Mouse (Mus musculus): ENCODE results near the gene Htra1. TPM values are rescaled to one million over a fixed set of nuclear protein-coding genes. Genes with fewer than 3 reads are reported as not detected.
A peak's percentile ranks its signal among the peaks of the same experiment; 100 is the strongest.

The Htra1 gene
- polyA plus RNA-seq, 1 experiment from 2014 or later: 75.2 TPM

DNA sequence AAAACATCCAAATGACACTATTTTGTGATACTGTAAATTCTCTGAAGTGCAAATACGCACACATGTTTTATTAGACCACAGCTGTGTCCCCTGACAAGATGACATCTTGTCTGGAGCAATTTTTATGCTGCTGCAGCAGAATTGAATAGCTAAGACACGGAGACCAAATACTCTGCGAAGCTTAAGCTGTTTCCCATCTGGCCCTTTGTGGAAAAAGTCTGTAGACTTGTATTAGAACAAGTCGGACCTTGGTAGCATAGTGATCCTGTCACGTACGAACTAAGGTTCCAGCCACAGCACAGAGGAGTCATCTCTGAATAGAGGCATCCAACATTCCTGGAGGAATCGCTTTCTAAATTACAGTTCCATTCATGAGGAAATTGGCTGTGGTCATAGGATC lies 48.4 kb downstream of the Htra1 start:
- Histone ChIP-seq H3K4me3 (no peak overlapping the region), H3K4me2 (no peak overlapping the region), H3K9me3 (replicated peaks) (no peaks in the 10 kb centered on the region), H3K36me3 (peaks cover 10% of the 10 kb centered on the region), H3K4me1 (replicated peaks) (peaks cover 34% of the 10 kb centered on the region), H3K27ac (ENCODE audit: poor library complexity, severe bottlenecking) (no peak overlapping the region), H3K27me3 (replicated peaks) (no peaks in the 10 kb centered on the region), H3K9ac (no peak overlapping the region)
- ATAC-seq (ENCODE audit: insufficient number of reproducible peaks, low FRiP score): no peak
- 85% methylated on average over 7 of the region's 7 CpGs for WGBS

DNA sequence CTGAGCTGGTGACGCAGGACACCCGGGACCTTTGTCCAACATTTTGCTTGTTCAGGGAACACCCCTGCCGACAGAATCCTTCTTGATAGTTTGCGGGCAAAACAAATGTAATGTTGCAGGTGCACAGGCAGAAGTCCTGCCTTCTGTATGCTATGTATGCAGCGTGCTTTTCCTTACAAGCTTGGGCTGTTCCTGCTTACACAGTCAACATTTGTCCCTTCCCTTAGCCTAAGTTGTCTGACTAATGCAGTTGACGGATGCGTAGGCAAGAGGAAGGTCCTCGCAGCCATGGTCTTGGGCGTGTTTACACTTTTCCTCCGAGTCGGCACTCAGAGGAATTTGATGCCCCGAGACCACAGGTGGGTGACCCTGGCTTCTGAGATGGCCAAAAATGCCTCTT lies 49.3 kb downstream of the Htra1 start:
- H3K9ac ChIP-seq: no peak overlapping the region
- H3K4me2 ChIP-seq: no peak overlapping the region
- 81% methylated on average over 12 of the region's 12 CpGs for WGBS
- peaks cover 10% of the 10 kb centered on the region for H3K36me3 ChIP-seq
- H3K9me3 ChIP-seq (replicated peaks): no peaks in the 10 kb centered on the region
- no peaks in the 10 kb centered on the region for H3K27me3 ChIP-seq (replicated peaks)
- no peak overlapping the region for H3K4me3 ChIP-seq
- no peak for ATAC-seq (ENCODE audit: insufficient number of reproducible peaks, low FRiP score)
- H3K4me1 ChIP-seq (replicated peaks): peaks cover 34% of the 10 kb centered on the region
- H3K27ac ChIP-seq (ENCODE audit: poor library complexity, severe bottlenecking): no peak overlapping the region

DNA sequence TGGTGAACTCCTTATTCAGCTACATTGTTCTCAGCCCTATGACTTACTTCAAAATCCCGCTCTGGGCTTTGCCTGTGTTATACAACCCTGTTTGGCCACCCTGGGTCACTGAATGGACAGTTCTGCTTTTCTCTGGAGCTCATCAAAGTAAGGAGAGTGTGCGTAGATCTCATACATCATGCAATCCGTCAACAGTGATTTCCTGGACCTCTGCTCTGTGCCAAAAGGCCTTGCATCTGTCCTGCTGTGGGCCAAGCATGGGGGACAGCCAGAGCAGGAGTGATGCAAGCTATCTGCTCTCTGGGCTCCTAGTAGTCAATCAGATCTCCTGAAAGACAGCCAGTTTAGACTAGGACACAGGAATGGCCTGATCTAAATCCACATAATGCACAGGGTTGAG lies 49.8 kb downstream of the Htra1 start:
- peaks cover 34% of the 10 kb centered on the region for H3K4me1 ChIP-seq (replicated peaks)
- no peak overlapping the region for H3K4me3 ChIP-seq
- H3K36me3 ChIP-seq: peaks cover 10% of the 10 kb centered on the region
- no peak overlapping the region for H3K27ac ChIP-seq (ENCODE audit: poor library complexity, severe bottlenecking)
- no peak overlapping the region for H3K4me2 ChIP-seq
- no peaks in the 10 kb centered on the region for H3K9me3 ChIP-seq (replicated peaks)
- no peaks in the 10 kb centered on the region for H3K27me3 ChIP-seq (replicated peaks)
- no peak for ATAC-seq (ENCODE audit: insufficient number of reproducible peaks, low FRiP score)
- WGBS: 72% methylated on average over 3 of the region's 3 CpGs
- H3K9ac ChIP-seq: no peak overlapping the region

DNA sequence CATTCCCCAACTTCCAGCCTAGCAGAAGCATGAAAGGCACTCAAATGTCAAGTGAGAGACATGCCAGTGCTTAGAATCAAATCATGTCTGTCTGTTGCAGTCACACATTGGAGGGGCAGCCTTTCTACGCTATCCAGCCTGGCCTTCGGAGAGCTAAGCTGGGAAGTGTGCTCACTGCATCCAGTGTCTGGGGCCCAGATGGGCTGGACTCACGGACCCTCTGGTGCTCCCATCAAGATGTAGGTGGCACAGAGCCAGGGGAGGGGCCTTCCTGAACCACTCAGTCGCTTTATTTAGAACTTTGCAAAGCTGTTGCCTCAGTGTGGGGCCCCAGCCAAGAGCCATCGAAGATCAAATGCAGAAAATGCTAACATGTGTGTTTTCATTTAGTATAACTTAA lies 52.2 kb downstream of the Htra1 start:
- Histone ChIP-seq H3K9ac (no peak overlapping the region), H3K4me3 (no peak overlapping the region), H3K9me3 (replicated peaks) (no peaks in the 10 kb centered on the region), H3K27ac (ENCODE audit: poor library complexity, severe bottlenecking) (peak overlapping the region; percentile 67), H3K4me1 (replicated peaks) (peaks cover 19% of the 10 kb centered on the region), H3K4me2 (0 out of 2 replicates have a peak overlapping the region, but pooled peaks have one; percentile 1), H3K27me3 (replicated peaks) (no peaks in the 10 kb centered on the region), H3K36me3 (peaks cover 10% of the 10 kb centered on the region)
- peak; percentile 61; the same call in 1 of the 2 replicates for ATAC-seq (ENCODE audit: insufficient number of reproducible peaks, low FRiP score)
- 32% methylated on average over 5 of the region's 5 CpGs for WGBS

DNA sequence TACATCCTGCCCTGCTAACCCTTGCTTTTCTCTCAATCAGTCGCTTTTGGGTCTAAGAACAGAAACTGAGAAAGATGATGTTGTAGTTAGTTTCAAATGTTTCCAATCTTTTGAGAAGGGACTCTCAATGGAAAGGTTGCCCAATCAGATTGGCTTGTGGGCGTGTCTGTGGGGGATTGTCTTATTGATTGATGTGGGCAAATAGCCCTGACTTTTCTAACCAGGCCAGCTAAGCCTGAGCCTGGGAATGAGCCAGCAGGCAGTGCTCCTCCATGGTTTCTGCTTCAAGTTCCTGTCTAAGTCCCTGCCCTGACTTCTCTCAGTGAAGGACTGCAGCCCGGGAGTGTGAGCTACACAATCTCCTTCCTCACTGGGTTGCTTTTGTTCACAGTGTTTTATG lies 53.5 kb downstream of the Htra1 start:
- H3K9me3 ChIP-seq (replicated peaks): no peaks in the 10 kb centered on the region
- no peak overlapping the region for H3K27ac ChIP-seq (ENCODE audit: poor library complexity, severe bottlenecking)
- peaks cover 19% of the 10 kb centered on the region for H3K4me1 ChIP-seq (replicated peaks)
- no peak overlapping the region for H3K9ac ChIP-seq
- peaks cover 10% of the 10 kb centered on the region for H3K36me3 ChIP-seq
- no peak for ATAC-seq (ENCODE audit: insufficient number of reproducible peaks, low FRiP score)
- WGBS: 70% methylated on average over 3 of the region's 3 CpGs
- no peaks in the 10 kb centered on the region for H3K27me3 ChIP-seq (replicated peaks)
- H3K4me3 ChIP-seq: no peak overlapping the region
- H3K4me2 ChIP-seq: no peak overlapping the region

DNA sequence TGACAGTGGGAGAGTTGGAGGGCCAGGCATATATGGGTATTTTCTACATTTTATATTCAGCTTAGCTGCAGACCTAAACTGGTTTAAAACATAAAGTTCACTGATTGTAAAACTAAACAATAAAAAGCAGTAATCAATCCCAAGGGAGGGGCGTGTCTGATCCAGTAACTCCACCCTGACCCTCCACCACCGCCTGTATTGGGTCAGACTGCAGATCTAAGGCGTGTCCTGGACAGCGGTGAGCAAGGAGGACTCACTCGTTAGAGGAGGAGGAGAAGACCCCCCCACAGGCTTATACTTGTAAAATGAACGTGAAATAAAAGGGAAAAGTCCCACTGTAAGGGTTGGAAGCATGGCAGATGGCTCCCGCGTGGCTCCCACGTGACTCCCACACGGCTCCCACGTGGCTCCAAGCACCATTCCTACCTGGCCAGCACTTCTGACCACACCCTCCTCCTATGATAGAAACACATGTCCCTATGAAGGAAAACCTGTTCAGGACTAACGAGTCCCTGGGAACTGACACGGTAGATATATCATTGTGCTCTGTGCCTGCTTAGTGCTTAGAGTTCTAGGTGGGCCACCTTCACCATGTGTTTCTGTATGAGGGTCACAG lies 55.4 kb downstream of the Htra1 start:
- no peak overlapping the region for H3K4me2 ChIP-seq
- no peaks in the 10 kb centered on the region for H3K9me3 ChIP-seq (replicated peaks)
- peaks cover 3% of the 10 kb centered on the region; the same call in 1 of the 2 replicates for H3K36me3 ChIP-seq
- H3K4me3 ChIP-seq: no peak overlapping the region
- no peaks in the 10 kb centered on the region for H3K27me3 ChIP-seq (replicated peaks)
- H3K9ac ChIP-seq: no peak overlapping the region
- 82% methylated on average over 13 of the region's 13 CpGs for WGBS
- peaks cover 19% of the 10 kb centered on the region for H3K4me1 ChIP-seq (replicated peaks)
- no peak for ATAC-seq (ENCODE audit: insufficient number of reproducible peaks, low FRiP score)
- no peak overlapping the region for H3K27ac ChIP-seq (ENCODE audit: poor library complexity, severe bottlenecking)

DNA sequence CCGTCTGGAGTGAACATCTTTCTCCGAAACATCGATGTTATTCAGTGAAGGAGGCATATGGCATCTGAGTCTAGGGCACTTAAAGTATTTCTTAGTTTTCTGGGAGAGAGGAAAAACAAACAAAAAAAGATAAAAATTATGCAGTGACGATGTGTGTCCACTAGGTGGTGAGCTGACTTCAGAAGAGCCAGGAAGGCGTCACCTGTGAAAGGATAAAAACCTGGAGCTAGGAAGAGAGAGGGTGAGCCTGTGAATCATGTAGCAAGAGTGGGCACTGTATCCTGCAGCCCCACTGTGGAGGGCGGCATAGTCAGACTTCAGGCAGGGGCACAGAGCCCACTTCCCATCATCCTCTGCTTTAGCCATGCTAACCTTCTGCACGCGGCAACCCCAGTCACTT lies 58.0 kb downstream of the Htra1 start:
- Histone ChIP-seq H3K4me2 (no peak overlapping the region), H3K9me3 (replicated peaks) (no peaks in the 10 kb centered on the region), H3K4me3 (no peak overlapping the region), H3K9ac (no peak overlapping the region), H3K27me3 (replicated peaks) (no peaks in the 10 kb centered on the region), H3K27ac (ENCODE audit: poor library complexity, severe bottlenecking) (no peak overlapping the region), H3K4me1 (replicated peaks) (peaks cover 4% of the 10 kb centered on the region; the same call in 1 of the 2 replicates), H3K36me3 (no peaks in the 10 kb centered on the region)
- 42% methylated on average over 8 of the region's 8 CpGs for WGBS
- no peak for ATAC-seq (ENCODE audit: insufficient number of reproducible peaks, low FRiP score)

DNA sequence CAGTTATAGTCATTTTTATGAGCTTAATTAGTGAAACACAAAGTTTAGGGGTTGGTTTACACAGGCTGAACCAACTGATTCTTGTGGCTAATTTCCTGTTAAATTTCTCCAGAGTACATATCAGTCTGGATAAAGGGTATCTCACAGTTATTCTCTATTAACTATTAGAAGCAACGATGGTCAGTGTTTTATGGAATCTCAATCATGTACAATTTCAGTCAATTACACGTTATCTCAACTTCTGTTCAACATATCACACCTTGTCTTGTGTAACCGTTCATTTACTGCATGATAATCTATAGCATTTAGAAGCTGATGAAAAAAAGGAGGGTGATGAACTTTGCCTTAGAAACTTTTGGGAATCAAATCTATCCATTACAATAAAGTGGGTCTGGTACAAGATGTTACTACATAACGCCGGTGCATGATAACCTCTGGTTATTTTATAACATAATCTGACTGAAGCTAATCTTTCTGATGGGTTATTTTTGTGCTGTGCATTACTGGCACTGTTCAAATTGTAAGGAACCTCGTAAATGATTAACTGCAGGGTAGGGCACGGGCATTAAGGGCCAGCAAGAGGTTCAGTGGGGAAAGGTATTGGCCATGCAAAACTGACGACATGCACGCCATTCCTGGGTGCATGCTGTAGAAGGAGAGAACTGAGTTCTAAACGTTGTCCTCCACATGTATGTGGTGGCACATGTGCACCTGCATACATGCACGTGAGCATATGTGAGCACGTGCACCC lies 66.2 kb downstream of the Htra1 start:
- Histone ChIP-seq H3K36me3 (no peaks in the 10 kb centered on the region), H3K4me1 (replicated peaks) (no peaks in the 10 kb centered on the region), H3K9ac (no peak overlapping the region), H3K9me3 (replicated peaks) (peaks cover 18% of the 10 kb centered on the region), H3K4me3 (no peak overlapping the region), H3K27ac (ENCODE audit: poor library complexity, severe bottlenecking) (no peak overlapping the region), H3K4me2 (no peak overlapping the region), H3K27me3 (replicated peaks) (no peaks in the 10 kb centered on the region)
- 77% methylated on average over 12 of the region's 12 CpGs for WGBS
- no peak for ATAC-seq (ENCODE audit: insufficient number of reproducible peaks, low FRiP score)

DNA sequence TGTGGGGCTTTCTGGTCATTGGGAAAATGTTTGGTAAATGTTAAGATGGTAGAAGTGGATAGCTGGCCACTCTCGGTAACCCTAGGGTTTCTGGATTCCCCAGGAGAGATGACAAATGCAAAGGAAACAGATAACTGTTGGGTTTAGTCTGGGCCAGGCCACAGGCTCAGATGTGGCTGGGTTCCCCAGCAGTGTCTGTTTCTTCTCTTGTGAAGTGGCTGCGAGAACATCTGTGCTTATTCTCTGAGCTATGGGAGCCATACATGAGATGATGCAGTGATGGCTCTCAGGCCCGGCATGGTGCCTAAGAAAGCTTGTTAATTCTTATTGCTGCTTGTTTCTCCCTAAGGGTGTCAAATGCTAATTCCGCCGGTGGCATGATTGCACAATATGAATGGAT lies 68.2 kb downstream of the Htra1 start:
- Histone ChIP-seq H3K4me3 (no peak overlapping the region), H3K27me3 (replicated peaks) (no peaks in the 10 kb centered on the region), H3K9ac (no peak overlapping the region), H3K4me2 (no peak overlapping the region), H3K36me3 (no peaks in the 10 kb centered on the region), H3K27ac (ENCODE audit: poor library complexity, severe bottlenecking) (no peak overlapping the region), H3K4me1 (replicated peaks) (no peaks in the 10 kb centered on the region), H3K9me3 (replicated peaks) (peaks cover 26% of the 10 kb centered on the region)
- 76% methylated on average over 5 of the region's 5 CpGs for WGBS
- no peak for ATAC-seq (ENCODE audit: insufficient number of reproducible peaks, low FRiP score)

DNA sequence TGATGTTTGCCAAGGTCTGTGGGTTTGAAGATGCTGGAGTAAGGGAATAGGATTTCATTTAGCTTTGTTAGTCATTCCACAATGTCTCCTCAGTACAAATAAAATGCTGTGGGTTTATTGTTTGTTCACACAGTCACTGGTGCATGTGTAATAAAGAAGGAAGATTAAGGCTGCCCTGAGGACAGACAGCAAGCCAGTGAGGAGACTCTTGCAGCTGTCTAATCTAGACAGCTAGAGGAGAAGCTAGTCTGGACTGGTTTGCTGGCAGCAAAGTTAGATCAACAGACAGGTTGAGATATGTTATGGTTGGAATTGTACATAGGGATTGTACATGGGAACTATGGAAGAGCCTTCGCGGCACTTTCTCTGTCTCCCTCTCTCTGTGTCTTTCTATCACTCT lies 71.3 kb downstream of the Htra1 start:
- no peaks in the 10 kb centered on the region for H3K4me1 ChIP-seq (replicated peaks)
- no peak overlapping the region for H3K9ac ChIP-seq
- no peaks in the 10 kb centered on the region for H3K36me3 ChIP-seq
- no peak overlapping the region for H3K27ac ChIP-seq (ENCODE audit: poor library complexity, severe bottlenecking)
- no peak overlapping the region for H3K4me3 ChIP-seq
- peaks cover 26% of the 10 kb centered on the region for H3K9me3 ChIP-seq (replicated peaks)
- no peaks in the 10 kb centered on the region for H3K27me3 ChIP-seq (replicated peaks)
- WGBS: 97% methylated on average over 2 of the region's 2 CpGs
- no peak overlapping the region for H3K4me2 ChIP-seq
- ATAC-seq (ENCODE audit: insufficient number of reproducible peaks, low FRiP score): no peak

DNA sequence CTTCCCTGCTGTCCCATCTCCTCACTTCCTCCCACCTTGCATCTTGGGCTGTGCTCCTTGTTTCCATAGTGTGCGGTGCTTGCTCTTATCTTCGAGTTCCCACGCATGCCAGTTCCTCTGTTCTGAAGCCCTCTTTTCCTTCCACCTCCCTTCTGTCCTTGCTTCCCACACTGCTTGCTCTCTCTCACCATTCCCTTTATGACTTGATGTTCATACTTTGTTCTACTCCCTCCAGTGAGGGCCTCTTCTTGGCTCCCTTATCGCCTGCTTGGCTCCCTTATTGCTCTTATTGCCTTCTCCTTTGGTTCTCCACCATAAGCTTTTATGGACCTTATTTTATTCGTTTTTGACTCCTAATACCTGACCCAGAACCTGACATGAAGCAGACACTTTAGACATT lies 73.3 kb downstream of the Htra1 start:
- Histone ChIP-seq H3K9ac (no peak overlapping the region), H3K4me2 (no peak overlapping the region), H3K4me3 (no peak overlapping the region), H3K9me3 (replicated peaks) (peaks cover 26% of the 10 kb centered on the region), H3K36me3 (no peaks in the 10 kb centered on the region), H3K27me3 (replicated peaks) (no peaks in the 10 kb centered on the region), H3K4me1 (replicated peaks) (no peaks in the 10 kb centered on the region), H3K27ac (ENCODE audit: poor library complexity, severe bottlenecking) (no peak overlapping the region)
- ATAC-seq (ENCODE audit: insufficient number of reproducible peaks, low FRiP score): no peak
- WGBS: 69% methylated on average over 5 of the region's 5 CpGs

All from heart, embryonic 12.5 days (tissue).